Mouse (Mus musculus): ENCODE measurements around the gene Itch. TPM values are rescaled to one million over a fixed set of nuclear protein-coding genes. Genes with fewer than 3 reads are reported as not detected.

Gene Itch
- polyA plus RNA-seq, 1 experiment from 2014 or later = 20.3 TPM

DNA sequence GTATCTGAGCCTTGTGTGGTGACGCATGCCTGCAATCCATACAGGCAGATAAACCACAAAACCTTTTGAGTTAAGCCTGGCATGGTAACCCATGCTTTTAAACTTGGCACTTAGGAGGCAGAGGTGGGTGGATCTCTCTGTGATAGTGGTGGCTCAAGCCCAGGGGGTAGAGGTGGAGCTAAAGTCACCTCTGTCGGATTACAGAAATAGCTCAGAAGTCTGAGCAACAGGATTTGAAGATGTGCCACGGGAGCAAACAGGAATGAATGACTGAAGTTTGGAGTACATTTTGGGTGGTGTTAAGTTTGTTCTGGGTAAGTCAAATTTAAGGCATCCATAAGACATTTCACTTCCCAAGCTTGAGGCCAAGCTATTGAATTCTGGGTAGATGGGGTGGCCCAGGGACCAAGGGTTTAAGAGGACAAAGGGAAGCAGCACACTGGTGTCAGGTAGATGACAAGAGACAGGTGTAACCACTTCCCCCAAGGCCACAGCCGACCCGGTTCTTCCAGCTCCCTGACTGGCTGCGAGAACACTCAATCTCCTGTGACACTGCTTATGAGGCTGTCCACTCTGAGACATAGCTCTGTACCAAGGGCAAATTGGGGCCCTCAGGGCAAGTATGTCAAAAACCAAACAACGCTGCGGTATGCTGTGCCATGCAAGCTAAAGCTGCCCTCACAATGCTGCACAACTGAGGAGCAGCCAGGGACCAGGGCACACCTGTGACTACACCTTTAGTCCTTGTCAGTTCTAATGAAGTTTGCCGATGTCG lies 139.3 kb downstream of the Itch start:
- no peaks in the 10 kb centered on the region for H3K9me3 ChIP-seq (ENCODE audit: control insufficient read depth)
- ATAC-seq = no peak
- H3K27ac ChIP-seq (ENCODE audit: low read depth, low read length) = no peak overlapping the region
- H3K27me3 ChIP-seq (replicated peaks; ENCODE audit: control insufficient read depth, insufficient read depth, low read length) = no peaks in the 10 kb centered on the region
- no peak overlapping the region for H3K4me2 ChIP-seq (replicated peaks; ENCODE audit: low read depth)
- 0 out of 2 replicates have a peak, but pooled peaks cover 3% of the 10 kb centered on the region for H3K4me1 ChIP-seq (replicated peaks; ENCODE audit: control insufficient read depth, insufficient read depth, low read length)
- WGBS = 70% methylated on average over 10 of the region's 10 CpGs
- H3K9ac ChIP-seq (ENCODE audit: low read depth, low read length) = no peak overlapping the region
- no peak for TF ChIP-seq CTCF (IDR thresholded peaks at IDR 0.05; ENCODE audit: low read depth)
- H3K4me3 ChIP-seq (ENCODE audit: low read depth, low read length) = no peak overlapping the region
- no peaks in the 10 kb centered on the region for H3K36me3 ChIP-seq (ENCODE audit: control insufficient read depth, insufficient read depth)

DNA sequence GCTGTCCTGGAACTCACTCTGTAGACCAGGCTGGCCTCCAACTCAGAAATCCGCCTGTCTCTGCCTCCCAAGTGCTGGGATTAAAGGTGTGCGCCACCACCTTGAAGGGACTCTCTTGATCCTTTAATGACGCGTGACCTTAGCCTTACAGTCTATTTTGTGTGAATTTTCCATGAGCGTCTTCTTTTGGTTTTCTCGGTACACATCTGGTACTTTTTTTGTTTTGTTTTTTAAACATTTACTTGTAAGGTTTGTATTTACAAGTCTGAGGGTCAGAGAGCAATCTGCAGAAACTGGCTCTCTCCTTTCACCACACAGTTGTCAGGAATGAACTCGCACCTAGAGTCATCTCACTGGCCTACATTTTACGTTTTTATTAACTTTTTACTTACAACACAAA lies 140.3 kb downstream of the Itch start:
- no peak for TF ChIP-seq CTCF (IDR thresholded peaks at IDR 0.05; ENCODE audit: low read depth)
- Histone ChIP-seq H3K4me3 (ENCODE audit: low read depth, low read length) (no peak overlapping the region), H3K4me1 (replicated peaks; ENCODE audit: control insufficient read depth, insufficient read depth, low read length) (0 out of 2 replicates have a peak, but pooled peaks cover 3% of the 10 kb centered on the region), H3K9me3 (ENCODE audit: control insufficient read depth) (no peaks in the 10 kb centered on the region), H3K4me2 (replicated peaks; ENCODE audit: low read depth) (no peak overlapping the region), H3K27ac (ENCODE audit: low read depth, low read length) (no peak overlapping the region), H3K27me3 (replicated peaks; ENCODE audit: control insufficient read depth, insufficient read depth, low read length) (no peaks in the 10 kb centered on the region), H3K36me3 (ENCODE audit: control insufficient read depth, insufficient read depth) (no peaks in the 10 kb centered on the region; the same call in 1 of the 2 replicates), H3K9ac (ENCODE audit: low read depth, low read length) (no peak overlapping the region)
- no peak for ATAC-seq
- 88% methylated on average over 8 of the region's 8 CpGs for WGBS

DNA sequence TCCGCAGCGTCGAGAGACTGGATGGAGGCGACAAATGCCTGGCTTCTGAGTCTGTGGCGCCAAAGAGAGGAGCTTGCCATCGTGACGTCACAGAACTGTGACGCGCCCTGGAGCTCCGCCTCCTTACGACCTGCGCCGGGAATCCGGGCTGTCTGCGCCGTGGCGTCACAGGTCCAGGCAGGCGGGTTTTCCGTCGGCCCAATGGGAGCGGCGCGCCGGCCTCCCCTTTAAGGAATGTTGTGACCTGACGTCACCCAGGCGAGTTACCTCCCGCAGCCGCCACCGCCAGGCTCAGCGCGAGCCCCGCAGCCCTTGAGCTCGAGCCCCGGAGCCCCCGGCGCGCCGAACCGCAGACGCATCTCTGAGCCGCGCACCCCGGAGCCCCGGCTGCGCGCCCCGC lies 142.9 kb downstream of the Itch start, which contains the start of gene Map1lc3a:
Map1lc3a (plus strand) TSS at position 103 of the 400 bp plus-strand sequence.
- peak; percentile 93 for ATAC-seq
- Histone ChIP-seq H3K9ac (ENCODE audit: low read depth, low read length) (peak within 1 kb of the TSS; percentile 92), H3K36me3 (ENCODE audit: control insufficient read depth, insufficient read depth) (peaks cover 3% of the 10 kb centered on the region; the same call in 1 of the 2 replicates), H3K4me3 (ENCODE audit: low read depth, low read length) (peak within 1 kb of the TSS; percentile 83), H3K9me3 (ENCODE audit: control insufficient read depth) (no peaks in the 10 kb centered on the region), H3K27ac (ENCODE audit: low read depth, low read length) (peak within 1 kb of the TSS; percentile 78), H3K4me1 (replicated peaks; ENCODE audit: control insufficient read depth, insufficient read depth, low read length) (0 out of 2 replicates have a peak, but pooled peaks cover 3% of the 10 kb centered on the region), H3K27me3 (replicated peaks; ENCODE audit: control insufficient read depth, insufficient read depth, low read length) (no peaks in the 10 kb centered on the region), H3K4me2 (replicated peaks; ENCODE audit: low read depth) (peak within 1 kb of the TSS; percentile 81)
- WGBS = under 1% methylated on average over 46 of the region's 47 CpGs
- no peak for TF ChIP-seq CTCF (IDR thresholded peaks at IDR 0.05; ENCODE audit: low read depth)

Other genes with a start within 250 kb of the Itch start
- 80.4 and 85.5 TPM in 2 replicates for gene Eif2s2, start 240.6 kb upstream of the Itch start, polyA plus RNA-seq (2015; fragmentation: Nextera tagmentation; extraction: Ambion mirVana)
- gene Gm14226, start 115.2 kb upstream of the Itch start, polyA plus RNA-seq (2015; fragmentation: Nextera tagmentation; extraction: Ambion mirVana) = 0.24 and 0.31 TPM in 2 replicates
- gene Ahcy, start 59.0 kb upstream of the Itch start, polyA plus RNA-seq (2015; fragmentation: Nextera tagmentation; extraction: Ambion mirVana) = 45.7 and 47.9 TPM in 2 replicates
- gene Dynlrb1, start 103.0 kb downstream of the Itch start, polyA plus RNA-seq (2015; fragmentation: Nextera tagmentation; extraction: Ambion mirVana) = 327 and 342 TPM in 2 replicates
- 158 and 168 TPM in 2 replicates for gene Map1lc3a, start 142.8 kb downstream of the Itch start, polyA plus RNA-seq (2015; fragmentation: Nextera tagmentation; extraction: Ambion mirVana)
- 29.6 and 31.5 TPM in 2 replicates for gene Pigu, start 223.9 kb downstream of the Itch start, polyA plus RNA-seq (2015; fragmentation: Nextera tagmentation; extraction: Ambion mirVana)
- 32.9 and 33.7 TPM in 2 replicates for gene Trp53inp2, start 247.6 kb downstream of the Itch start, polyA plus RNA-seq (2015; fragmentation: Nextera tagmentation; extraction: Ambion mirVana)